11 mouse cellular contexts compared by ENCODE assay signal in the genomic region with DNA sequence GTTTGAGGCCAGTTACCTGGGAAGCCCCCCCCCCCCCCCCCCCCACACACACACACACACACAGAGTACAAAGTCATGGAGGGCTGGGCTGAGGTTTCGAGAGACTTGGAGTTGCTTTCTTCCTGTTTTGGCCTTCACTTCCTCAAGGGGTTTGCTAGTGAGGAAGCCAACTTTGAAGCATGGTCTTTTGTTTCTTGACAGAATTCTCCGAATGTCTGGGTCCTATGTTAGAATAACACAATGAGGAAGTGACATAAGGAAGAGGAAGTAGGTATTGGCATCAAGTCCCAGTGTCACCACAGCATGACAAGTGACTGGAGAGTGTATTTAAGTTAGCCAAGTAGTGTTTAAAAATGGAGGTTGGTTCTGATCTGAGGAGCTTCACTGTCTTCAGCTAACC. TPM values are rescaled to one million over a fixed set of nuclear protein-coding genes. Genes with fewer than 3 reads are reported as not detected.
DNase-seq lines count a peak whose midpoint lies in the region; ATAC-seq and TF ChIP-seq lines count a peak whose summit lies in the region.
"Had no signal": no experiment of that assay in that cellular context is flagged by ENCODE, and none has a peak within 500 bp of the region (broad histone marks: within the 10 kb centered on the region; RNA-seq: fewer than 3 reads in every experiment).

No protein-coding gene starts in this region.

- H3K4me3 ChIP-seq in heart, embryonic 10.5 days = no peak overlapping the region
- H3K4me3 ChIP-seq in liver, postnatal 0 days (ENCODE audit: low read depth, low read length) = no peak overlapping the region

- no peak for TF ChIP-seq EP300 in liver, postnatal 0 days (IDR thresholded peaks at IDR 0.05; ENCODE audit: low read depth)

- H3K4me1 ChIP-seq in heart, embryonic 10.5 days = peaks cover 18% of the 10 kb centered on the region
- peaks cover 9% of the 10 kb centered on the region; the same call in 1 of the 2 replicates for H3K4me1 ChIP-seq in liver, postnatal 0 days (ENCODE audit: insufficient read depth)

- H3K27me3 ChIP-seq in heart, embryonic 10.5 days (ENCODE audit: insufficient read depth, poor library complexity, severe bottlenecking) = no peaks in the 10 kb centered on the region
- H3K27me3 ChIP-seq in liver, postnatal 0 days (ENCODE audit: insufficient read depth, low read length) = no peaks in the 10 kb centered on the region

- no peak overlapping the region for H3K27ac ChIP-seq in heart, embryonic 10.5 days
- H3K27ac ChIP-seq in liver, postnatal 0 days (ENCODE audit: low read depth) = peak overlapping the region; percentile 65

- peak; percentile 34 to 71 for DNase-seq in heart, adult 9 months (ENCODE audit: low spot score in 2 of 2)
- DNase-seq in heart, embryonic 10.5 days (ENCODE audit: low spot score) = no peak
- DNase-seq in thymus, postnatal 0 days (ENCODE audit: low spot score) = peak; percentile 62
- DNase-seq in thymus, postnatal 4 days = no peak
- no peak for DNase-seq in liver, postnatal 0 days
- DNase-seq in right cerebral cortex, postnatal 4 days = no peak
- no peak for DNase-seq in yolk sac, embryonic 10.5 days (ENCODE audit: low spot score)
- no peak for DNase-seq in ovary, postnatal 10 days (ENCODE audit: low spot score)
- DNase-seq: adrenal gland, postnatal 14 days had no signal

- no peaks in the 10 kb centered on the region for H3K9me3 ChIP-seq in heart, embryonic 10.5 days
- H3K9me3 ChIP-seq in liver, postnatal 0 days (ENCODE audit: low read length) = no peaks in the 10 kb centered on the region

- no peak overlapping the region for H3K4me2 ChIP-seq in liver, postnatal 0 days (ENCODE audit: low read depth, low read length)

- no peak for TF ChIP-seq CTCF in liver, postnatal 0 days (IDR thresholded peaks at IDR 0.05; ENCODE audit: low read depth)

- no peak overlapping the region for H3K9ac ChIP-seq in liver, postnatal 0 days (replicated peaks)

- 55% methylated on average over 2 of the region's 2 CpGs for WGBS in heart, embryonic 10.5 days
- 18% methylated on average over 2 of the region's 2 CpGs for WGBS in liver, postnatal 0 days (ENCODE audit: insufficient replicate concordance)

- ATAC-seq in liver, postnatal 0 days = peak; percentile 73
- ATAC-seq: hindbrain, embryonic 16.5 days; midbrain, embryonic 16.5 days had no signal

- peaks cover 33% of the 10 kb centered on the region for H3K36me3 ChIP-seq in heart, embryonic 10.5 days
- H3K36me3 ChIP-seq in liver, postnatal 0 days (replicated peaks; ENCODE audit: insufficient read depth, low read length) = peaks cover 44% of the 10 kb centered on the region

RNA-seq across cellular contexts. Expression of gene Cmtm6, which starts 11.8 kb away (rescaled TPM):
- polyA plus RNA-seq in heart, embryonic 10.5 days (2016; fragmentation: Nextera tagmentation; extraction: Ambion mirVana) = 39.4 and 47.3 TPM in 2 replicates
- 92.2 and 93.4 TPM in 2 replicates for polyA plus RNA-seq in thymus, postnatal 0 days (2015; fragmentation: Nextera tagmentation; extraction: Ambion mirVana)
- 27.7 and 30.1 TPM in 2 replicates for polyA plus RNA-seq in liver, postnatal 0 days (2015; fragmentation: Nextera tagmentation; extraction: Ambion mirVana)

RNA-seq across cellular contexts. Expression of gene Cmtm7, which starts 38.9 kb away (rescaled TPM):
- polyA plus RNA-seq in heart, embryonic 10.5 days (2016; fragmentation: Nextera tagmentation; extraction: Ambion mirVana) = 143 and 145 TPM in 2 replicates
- 299 and 301 TPM in 2 replicates for polyA plus RNA-seq in thymus, postnatal 0 days (2015; fragmentation: Nextera tagmentation; extraction: Ambion mirVana)
- 57.7 and 58.2 TPM in 2 replicates for polyA plus RNA-seq in liver, postnatal 0 days (2015; fragmentation: Nextera tagmentation; extraction: Ambion mirVana)

RNA-seq across cellular contexts. Expression of gene Dync1li1, which starts 54.1 kb away (rescaled TPM):
- polyA plus RNA-seq in heart, embryonic 10.5 days (2016; fragmentation: Nextera tagmentation; extraction: Ambion mirVana) = 71.3 and 83.9 TPM in 2 replicates
- 43.0 and 51.4 TPM in 2 replicates for polyA plus RNA-seq in thymus, postnatal 0 days (2015; fragmentation: Nextera tagmentation; extraction: Ambion mirVana)
- 14.4 and 16.3 TPM in 2 replicates for polyA plus RNA-seq in liver, postnatal 0 days (2015; fragmentation: Nextera tagmentation; extraction: Ambion mirVana)

Comparison
In these comparisons a context has a peak if more than half of its experiments do, and no peak if none do; other contexts are left out.
1. DNase-seq: peak in heart, adult 9 months (2 of 2) and thymus, postnatal 0 days (single experiment); none in heart, embryonic 10.5 days (single experiment), thymus, postnatal 4 days (single experiment), liver, postnatal 0 days (single experiment), right cerebral cortex, postnatal 4 days (single experiment), yolk sac, embryonic 10.5 days (single experiment) and ovary, postnatal 10 days (single experiment).